Mouse (Mus musculus): Measurements from ENCODE around the gene Slc22a17.

- TF ChIP-seq CTCF (IDR thresholded peaks at IDR 0.05; ENCODE audit: insufficient read depth, low read depth, low read length), result no peak
- no peak for TF ChIP-seq POLR2A (IDR thresholded peaks at IDR 0.05; ENCODE audit: insufficient read depth, low read depth, low read length)
These were observed 18.4 kb downstream of the Slc22a17 start for GRCm38 (mm10) chr14:54894296-54895151.
